Mouse (Mus musculus): ENCODE data around the gene Map3k11. TPM values are rescaled to one million over a fixed set of nuclear protein-coding genes. Genes with fewer than 3 reads are reported as not detected.

Gene Map3k11
- total RNA-seq (2021), result 10 to 100 TPM; 56.9 to 57.4 TPM
- long read RNA-seq, experiment 1, partial matches to known transcripts, result 49 of 58 reads
- long read RNA-seq, experiment 1, other reads (novel, unspliced or antisense), result 9 of 58 reads
- long read RNA-seq, experiment 2, partial matches to known transcripts, result 58 of 67 reads
- long read RNA-seq, experiment 2, other reads (novel, unspliced or antisense), result 9 of 67 reads

DNA sequence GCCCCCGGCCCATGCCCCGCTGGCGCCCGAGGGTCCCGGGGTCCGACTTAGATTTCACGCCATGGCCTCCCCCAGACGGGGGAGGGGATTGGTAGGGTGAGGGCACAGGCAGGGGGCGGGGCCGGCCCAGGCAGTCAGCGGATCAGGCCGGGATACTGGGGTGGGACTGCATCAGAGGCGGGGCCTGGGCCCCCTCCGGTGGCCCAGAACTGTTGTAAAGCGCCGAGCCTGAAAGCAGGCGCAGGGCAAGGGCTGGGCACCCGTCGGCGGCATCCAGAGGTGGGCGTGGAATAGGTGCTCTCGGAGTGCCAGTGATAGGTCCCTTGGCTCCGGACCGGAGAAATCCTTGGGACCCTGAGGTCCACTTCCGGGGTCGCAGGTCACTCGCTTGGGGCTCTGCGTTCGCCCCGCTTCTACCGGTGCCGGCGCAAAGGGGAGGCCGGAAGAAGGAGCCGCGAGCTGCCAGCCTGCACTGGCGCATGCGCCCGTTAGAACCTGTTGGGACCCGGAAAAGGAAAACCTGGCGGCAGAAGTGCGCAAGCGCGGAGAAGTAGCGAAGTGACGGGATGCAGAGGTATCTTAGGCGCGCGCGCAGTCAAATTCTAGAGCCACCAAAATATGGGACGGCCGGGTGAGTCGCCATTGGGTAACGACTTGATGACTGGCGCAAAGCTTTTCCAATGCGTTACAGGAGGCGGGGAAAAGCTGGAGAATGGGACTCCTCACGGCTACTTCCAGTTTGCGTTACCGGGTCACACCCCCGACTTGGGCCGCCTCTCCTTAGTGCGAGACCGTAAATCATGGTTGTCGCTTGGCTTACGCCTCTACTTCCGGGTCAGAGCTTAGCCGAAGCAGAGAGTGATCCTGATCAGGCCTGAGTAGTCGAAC is at the start of gene Map3k11, which contains the start of gene Pcnx3:
Gene Map3k11, plus strand, starts transcription at position 543 of the 888 bp plus-strand sequence.
Gene Pcnx3, minus strand, starts transcription at position 709 of the 888 bp plus-strand sequence.
- DNase-seq (ENCODE audit: low spot score in 2 of 2), result peak; percentile 93

DNA sequence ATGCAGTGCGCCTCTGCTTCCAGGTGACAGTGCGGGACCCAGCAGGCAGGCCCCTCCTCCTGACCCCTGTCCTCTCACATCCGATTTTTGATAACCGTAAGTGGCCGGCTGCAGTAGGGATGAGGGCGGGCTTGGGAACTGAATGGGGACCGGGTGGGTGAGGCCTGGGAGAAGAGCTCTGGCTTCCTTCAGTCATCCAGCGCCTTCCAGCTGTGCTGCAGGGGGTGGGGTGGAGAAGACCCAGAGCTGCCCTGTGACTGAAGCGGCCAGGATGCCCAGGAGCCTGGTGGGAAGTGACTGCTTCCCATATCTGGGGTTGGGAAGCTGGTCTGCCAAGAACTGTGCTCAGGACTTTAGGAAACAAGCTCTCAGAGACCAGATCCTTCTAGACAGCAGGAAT is 48.2 kb upstream of the Map3k11 start:
- DNase-seq (ENCODE audit: low spot score in 2 of 2), result no peak

DNA sequence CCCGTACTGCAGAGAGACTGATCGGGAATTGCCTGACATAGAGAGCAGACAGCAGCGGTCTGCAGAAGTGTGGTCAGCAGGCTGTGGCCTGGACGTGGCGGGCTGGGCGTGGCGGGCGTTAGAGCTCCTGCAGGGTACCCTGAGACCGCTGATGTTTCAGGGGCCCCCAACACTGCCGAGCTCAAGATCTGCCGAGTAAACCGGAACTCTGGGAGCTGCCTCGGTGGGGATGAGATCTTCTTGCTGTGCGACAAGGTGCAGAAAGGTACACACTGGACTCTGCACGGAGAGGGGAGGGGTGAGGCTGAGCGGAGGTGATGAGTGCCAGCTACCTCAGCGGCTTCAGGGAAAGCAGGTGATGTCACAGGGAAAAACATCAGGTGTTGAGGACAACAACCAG is 47.5 kb upstream of the Map3k11 start:
- no peak for DNase-seq (ENCODE audit: low spot score in 2 of 2)

DNA sequence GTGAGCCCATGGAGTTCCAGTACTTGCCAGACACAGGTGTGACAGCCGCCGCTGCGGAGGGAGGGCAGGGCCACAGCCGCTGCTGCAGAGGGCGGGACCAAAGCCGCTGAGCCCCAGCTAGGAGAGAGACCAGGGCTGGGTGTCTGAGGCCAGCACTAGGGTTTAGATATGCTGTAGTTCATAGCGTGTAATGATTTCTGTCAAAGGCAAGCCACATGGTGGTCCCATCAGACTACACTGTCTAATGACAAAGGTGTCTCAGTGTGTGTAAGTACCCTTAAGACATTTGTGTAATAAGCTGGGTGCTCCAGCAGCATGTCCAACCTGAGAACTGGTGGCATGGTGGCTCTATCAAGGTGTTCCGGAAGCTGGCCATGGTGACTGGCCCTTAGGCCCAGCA is 46.9 kb upstream of the Map3k11 start:
- no peak for DNase-seq (ENCODE audit: low spot score in 2 of 2)

DNA sequence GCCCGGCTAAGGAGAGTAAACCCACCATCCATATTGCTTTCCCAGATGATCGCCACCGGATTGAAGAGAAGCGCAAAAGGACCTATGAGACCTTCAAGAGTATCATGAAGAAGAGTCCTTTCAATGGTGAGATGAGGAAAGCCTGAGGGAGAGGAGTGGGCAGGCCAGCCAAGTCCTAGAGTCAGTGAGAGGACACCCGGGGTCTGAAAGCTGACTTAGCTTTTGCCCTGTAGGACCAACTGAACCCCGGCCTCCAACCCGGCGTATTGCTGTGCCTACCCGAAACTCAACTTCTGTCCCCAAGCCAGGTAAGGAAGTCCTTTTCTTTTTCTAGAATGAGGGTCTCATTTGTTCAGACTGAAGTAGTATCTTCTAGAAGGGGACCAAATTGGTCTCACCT is 43.3 kb upstream of the Map3k11 start:
- no peak for DNase-seq (ENCODE audit: low spot score in 2 of 2)

DNA sequence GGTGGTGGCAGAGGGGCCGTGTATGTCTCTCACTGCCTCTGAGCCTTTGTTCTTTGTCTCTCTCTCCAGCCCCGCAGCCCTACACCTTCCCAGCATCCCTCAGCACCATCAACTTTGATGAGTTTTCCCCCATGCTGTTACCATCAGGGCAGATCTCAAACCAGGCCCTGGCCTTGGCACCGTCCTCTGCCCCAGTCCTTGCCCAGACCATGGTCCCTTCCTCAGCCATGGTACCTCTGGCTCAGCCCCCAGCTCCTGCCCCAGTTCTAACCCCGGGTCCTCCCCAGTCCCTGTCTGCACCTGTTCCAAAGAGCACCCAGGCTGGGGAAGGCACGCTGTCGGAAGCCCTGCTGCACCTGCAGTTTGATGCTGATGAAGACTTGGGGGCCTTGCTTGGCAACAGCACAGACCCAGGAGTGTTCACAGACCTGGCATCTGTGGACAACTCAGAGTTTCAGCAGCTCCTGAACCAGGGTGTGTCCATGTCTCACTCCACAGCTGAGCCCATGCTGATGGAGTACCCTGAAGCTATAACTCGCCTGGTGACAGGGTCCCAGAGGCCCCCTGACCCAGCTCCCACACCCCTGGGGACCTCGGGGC is 41.7 kb upstream of the Map3k11 start:
- no peak for DNase-seq (ENCODE audit: low spot score in 2 of 2)

DNA sequence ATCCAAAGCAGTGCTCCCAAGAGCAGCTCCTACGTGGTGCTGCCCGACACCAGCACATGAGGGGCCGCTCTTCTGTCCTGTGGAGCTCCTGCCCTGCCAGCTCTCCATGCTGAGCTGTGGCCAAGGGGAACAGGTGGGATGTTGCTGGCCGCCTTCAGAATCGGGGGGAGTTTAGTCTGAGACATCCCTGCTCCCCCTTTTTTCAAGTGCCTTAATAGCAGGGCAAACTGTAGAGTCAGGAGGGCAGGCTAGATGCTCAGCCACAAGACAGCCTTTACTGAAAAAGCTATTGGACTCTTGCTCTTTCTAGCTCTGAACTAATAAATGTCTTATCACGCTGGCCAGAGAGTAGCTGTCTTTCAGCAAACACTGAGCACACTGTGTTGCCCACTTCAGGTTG is 40.8 kb upstream of the Map3k11 start:
- DNase-seq (ENCODE audit: low spot score in 2 of 2), result no peak

DNA sequence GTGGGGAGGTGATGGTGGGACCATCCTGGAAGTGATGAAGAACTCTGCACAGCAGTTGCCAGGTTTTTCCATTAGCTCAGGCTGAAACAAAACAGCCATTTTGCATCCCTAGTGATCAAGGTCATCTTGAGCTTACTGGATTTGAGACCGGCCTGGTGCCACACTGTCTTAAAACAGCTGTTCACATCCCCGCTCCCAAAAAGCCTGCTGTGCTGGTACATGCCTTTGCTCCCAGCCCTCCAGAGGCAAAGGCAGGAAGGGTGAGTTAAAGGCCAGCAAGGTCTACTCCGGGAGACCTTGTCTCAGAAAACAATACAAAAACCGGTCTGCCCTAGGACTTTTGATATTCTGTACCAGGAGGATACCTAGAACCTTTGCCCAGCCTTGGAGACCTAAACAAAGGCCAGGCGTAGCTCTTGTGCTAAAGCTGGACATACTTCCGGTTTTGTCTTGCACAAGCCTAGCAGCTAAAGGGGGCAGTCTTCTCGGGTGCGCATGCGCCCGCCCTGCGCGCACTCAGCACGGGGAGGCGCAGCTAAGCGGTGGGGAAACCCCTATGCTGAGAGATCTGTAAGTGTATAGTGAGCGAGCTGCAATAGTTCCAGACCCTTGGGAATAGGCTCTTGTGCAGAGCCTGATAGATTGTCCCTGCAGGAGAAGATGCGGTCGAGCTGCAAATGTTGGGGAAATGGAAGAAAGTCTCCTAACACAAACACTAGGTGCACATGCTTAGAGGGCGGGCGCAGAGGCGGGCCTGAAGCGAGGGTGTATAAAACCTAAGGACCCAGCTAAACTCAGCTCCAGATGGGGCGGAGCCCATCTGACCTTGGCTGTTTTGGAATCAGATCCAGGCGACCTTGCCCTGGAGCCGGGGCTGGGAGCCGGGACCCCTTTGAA is 39.9 kb upstream of the Map3k11 start:
- peak; percentile 61 to 76 for DNase-seq (ENCODE audit: low spot score in 2 of 2)

DNA sequence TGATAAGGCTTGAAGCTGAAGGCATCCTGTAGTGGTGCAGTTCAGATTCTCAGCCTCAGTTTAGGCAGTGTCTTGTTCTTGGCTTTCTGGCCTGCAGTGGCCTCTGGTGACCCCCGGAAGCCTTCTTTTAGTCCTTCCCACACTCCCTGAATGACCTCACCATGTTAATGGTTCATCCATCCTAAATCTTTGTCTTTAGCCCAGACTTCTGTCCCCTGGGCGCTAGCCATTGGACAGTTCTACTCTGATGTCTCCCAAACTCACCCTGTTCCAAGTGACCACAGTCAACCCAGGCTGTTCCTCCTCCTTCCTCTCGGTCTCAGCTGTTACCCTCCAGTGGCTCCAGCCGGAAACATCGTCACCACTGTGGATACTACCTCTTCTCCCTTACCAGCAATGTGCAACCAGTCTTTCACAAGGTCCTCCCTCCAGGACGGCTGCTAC is 39.2 kb upstream of the Map3k11 start:
- DNase-seq (ENCODE audit: low spot score in 2 of 2), result no peak

DNA sequence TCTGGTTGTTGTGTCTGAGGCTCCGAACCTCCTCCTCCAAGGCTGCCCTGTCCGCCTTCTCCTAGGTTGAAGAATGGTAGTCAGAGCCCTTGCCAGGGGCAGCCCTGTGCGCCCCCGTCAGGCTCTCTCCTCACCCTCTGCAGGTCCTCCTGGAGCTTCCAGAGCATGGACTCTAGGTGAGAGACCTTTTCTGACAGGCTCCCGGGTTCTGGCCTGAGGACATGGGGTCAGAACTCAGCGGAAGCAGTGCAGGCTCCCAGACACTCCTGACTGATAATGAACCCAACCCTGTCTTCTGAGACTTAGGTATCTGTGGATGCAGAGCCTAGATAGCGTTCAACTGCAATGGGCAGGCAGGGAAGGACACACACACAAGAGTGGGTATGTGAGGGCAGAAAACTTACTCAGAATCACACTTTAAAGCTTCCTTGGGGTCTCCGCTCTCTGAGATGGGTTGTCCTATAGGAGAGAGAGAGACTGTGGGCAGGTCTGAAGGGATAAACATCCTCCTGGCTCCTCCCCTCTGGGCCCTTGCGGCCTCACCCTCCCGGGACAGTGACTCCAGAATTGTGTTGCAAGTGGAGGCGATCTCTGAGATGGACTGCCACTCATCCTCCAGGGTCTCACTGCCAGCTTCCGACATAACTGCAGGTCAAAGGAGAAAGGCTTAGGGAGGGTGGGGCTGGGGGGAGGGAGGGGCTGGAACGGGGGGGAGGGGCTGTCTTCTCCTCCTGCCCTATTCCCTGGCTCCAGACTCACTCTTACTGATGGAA is 36.9 kb upstream of the Map3k11 start:
- no peak for DNase-seq (ENCODE audit: low spot score in 2 of 2)

DNA sequence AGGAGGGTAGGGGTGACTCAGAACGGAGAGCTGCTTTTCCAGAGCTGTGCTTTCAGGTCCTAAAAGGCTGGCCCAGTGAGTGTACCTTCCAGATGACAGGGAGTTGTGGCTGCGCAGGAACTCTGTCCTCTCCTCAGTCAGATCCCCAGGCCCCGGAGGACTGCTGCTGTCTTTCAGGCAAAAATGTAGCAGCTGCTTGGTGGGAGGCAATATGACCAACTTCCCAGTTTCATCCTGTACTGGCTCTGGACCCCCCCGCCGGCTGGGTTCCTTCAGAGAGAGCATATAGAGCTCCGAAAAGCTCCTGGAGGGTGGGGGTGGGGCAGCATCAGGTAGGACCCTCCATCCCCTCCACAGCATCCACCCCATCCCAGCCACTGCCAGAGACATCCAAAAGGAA is 36.0 kb upstream of the Map3k11 start:
- no peak for DNase-seq (ENCODE audit: low spot score in 2 of 2)

DNA sequence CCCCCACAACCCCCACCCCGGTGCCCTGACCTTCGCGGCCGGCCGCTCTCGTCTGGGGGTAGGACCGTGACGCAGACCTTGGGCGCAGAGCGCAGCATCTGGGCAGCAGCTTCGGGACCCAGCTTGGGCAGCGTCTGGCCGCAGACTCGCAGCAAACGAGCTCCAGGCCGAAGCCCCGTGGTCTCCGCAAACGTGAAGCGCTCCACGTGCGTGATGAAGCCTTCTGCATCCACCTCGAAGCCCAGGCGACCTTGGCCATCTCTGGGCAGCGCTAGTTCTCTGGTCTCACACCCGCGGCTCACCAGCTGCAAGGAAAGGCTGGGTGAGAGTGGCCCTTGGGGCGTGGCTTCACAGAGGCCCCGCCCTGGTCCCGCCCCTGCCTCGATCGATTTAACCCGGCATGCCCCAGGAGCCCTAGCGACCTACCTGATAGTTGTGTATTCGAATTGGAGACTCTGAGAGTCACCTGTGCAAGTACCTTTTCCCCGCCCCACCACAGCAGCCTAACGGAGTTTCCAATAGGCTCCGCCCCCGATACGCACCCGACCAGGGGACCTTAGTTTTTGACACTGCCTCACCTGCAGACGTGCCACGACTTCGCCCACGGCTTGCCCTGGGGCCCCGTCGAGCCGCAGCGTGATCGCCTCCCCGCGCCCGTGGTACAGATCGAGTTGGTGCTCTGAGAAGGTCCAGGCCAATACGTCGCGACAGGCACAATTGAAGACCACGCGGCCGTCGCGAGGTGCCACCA is 34.4 kb upstream of the Map3k11 start:
- no peak for DNase-seq (ENCODE audit: low spot score in 2 of 2)

DNA sequence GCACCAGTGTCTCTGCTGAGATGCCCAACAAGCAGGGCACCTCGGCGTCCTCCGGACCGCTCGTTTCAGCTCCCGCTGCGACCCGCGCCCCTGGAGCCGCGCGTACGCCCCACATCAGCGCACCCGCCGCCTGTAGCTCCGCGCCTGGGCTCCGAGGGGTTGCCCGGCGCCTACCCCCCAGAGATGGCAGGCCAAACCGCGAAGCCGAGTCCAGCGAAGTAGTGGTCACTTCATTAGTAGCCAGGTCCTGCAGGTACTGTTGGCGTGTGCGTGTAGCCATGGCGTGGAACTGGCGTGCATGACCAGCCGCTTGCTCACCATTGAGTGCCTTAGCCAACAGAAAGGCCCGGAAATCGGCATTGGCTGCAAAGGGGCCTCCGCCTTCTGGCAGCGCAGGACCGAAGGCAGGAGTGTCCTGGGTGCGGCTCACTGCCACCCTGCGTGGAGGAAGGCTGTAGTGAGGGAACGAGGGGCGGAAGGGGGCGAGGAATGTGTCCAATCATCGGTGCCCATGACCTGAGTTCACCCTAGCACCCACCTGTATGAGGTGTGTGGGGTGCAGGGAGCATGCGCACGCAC is 33.7 kb upstream of the Map3k11 start:
- DNase-seq (ENCODE audit: low spot score in 2 of 2), result no peak

DNA sequence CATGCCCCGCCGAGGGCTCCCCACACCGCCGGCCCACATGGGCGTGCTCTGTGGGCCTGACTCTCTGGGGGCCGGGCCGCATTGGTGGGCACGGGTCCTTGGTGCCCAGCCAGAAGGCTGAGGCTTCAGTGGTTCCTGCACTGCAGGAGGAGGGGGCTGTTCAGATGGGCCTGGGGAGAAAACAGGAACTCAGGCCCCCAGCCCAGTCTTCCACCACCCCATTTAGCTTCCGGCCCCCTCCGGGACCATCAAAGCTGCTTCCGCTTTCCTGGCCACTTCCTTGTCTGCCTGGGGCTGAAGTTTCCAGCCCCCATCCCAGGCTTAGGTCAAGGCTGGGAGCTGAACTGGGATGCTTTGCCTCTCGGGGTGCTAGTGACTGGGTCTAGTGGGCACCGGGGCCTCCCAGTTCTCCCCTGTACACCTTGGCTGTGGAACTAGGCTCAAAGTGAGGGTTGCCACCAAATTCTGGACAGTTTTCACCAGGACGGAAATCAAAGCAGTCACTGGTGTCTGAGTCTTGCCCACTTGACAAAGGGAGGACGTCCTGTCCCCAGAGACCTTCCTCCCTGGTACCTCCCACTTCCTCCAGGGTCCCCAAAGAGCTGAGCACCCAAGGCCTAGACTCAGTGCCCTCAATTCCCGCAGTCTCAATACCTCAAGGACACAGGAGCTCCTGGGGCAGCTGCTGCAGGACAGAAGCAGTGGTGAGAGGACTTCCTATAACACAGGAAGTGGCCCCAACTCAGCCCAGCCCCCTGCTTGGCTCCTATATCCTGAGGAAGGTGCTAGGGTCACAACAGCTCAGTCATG is 27.4 kb upstream of the Map3k11 start:
- DNase-seq (ENCODE audit: low spot score in 2 of 2), result no peak

DNA sequence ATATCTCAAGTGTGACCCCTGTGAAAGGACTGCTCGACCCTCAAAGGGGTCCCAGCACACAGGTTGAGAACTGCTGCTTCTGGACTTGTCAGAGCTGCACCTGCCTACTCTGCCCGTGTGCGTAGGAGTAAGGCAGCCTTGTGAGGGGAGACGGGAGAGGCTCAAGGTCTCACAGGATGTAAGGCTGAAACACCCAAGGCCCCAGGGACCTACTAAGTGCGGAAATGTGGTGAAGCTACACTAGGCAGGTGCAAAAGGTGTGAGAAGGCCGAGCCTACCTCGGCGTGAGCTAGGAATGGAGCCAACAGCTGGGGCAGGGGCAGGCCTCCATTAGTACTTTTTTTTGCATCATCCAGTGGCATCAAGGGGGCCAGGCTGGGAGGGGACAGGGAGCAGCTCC is 26.2 kb upstream of the Map3k11 start:
- no peak for DNase-seq (ENCODE audit: low spot score in 2 of 2)

DNA sequence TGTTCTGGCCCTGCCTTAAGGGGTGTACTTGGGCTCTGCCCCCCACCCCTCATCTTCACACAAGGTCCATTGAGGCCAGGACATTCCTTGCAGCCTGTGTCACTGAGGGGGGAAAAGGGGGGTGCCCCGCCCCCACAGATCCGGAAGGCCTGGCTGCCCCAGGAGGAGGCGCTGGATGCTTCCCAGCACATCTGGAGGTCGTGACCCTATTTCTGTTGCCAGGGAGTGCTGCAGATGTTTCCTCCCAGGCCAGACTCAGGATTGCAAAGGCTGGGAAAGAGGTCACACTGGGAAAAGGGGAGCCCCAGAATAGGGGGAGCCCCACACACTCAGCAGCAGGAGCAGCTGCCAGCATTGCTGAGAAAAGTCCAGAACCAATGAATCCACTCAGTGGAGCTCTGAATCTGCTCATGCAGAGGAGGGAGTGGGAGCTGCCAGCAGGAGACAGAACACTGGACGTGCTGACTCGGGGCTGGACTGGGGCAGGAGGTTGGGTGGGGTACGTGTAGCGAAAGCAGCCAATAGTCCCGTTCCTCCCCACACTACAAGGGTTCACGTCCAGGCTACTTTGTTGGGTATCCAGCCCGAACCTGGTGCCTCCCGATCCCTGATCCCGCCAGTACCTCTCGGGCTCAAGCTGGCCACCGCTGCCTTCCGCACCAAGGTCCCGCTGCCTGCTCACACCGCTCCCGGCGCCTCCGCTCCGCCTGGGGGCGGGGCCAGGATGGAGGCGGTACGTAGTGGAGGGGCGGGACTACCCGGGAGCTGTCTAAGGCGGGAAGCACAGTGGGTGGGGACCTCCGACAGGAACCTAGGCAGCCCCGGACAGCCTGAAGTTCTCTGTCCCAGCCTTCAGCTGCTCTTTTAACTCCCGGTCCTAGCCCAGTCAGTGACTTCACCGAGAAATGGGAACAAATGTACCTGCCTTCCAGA is 25.3 kb upstream of the Map3k11 start, which contains the start of gene Sipa1:
Gene Sipa1, minus strand, starts transcription at position 727 of the 933 bp plus-strand sequence.
- peak; percentile 86 to 92 for DNase-seq (ENCODE audit: low spot score in 2 of 2)

DNA sequence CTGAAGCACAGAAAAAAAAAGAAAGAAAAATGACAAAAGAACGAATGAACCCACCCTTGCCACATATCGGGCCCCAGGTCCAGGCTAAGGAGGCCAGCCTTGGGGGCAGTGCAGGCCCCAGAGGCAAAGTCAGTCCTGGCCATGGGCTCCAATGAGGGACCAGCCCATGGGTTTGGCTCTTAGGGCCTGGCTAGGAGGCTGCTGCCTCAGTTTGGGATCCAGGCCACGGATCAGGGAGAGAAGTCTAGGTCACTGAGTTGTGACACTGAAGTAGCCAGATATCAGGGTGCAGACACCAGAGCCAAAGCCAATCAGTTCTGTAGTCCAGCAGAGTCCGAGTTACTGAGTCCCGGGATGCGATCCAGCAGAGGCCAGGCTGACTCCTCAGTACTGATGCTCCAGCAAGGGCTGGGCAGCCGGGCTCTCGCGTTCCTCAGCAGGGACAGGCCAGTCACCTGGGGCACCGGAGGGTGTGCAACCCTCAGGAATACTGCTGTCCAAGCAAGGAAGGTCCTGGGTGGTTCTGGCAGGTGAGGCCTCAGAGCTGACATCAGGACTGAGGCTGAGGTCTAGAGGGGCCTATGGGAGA is 23.8 kb upstream of the Map3k11 start:
- no peak for DNase-seq (ENCODE audit: low spot score in 2 of 2)
